Mouse (Mus musculus): ENCODE data around the gene Il9r. TPM values are rescaled to one million over a fixed set of nuclear protein-coding genes. Genes with fewer than 3 reads are reported as not detected.

The Il9r gene
- total RNA-seq, 4 experiments from 2014 or later: not detected

DNA sequence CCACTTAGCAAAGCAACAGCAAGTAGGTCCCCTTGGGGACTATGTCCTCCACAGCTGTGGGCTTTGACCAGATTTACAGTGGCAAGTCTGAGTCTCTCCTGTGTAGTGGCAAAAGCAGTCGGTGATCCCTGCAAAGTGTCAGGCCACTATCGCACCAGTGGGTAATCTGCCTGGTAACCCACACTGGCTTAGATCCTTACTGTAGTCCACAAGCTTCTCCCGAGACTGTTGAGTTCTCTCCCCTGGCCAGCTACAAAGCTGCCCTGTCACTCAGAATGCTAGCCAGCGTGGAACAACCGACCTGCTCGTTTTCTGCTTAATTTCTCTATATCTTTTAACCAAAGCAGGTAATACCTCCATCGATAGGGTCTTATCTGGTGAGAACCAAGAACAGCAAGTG is 39.7 kb downstream of the Il9r start:
- no peak for DNase-seq (ENCODE audit: low spot score in 2 of 2)

DNA sequence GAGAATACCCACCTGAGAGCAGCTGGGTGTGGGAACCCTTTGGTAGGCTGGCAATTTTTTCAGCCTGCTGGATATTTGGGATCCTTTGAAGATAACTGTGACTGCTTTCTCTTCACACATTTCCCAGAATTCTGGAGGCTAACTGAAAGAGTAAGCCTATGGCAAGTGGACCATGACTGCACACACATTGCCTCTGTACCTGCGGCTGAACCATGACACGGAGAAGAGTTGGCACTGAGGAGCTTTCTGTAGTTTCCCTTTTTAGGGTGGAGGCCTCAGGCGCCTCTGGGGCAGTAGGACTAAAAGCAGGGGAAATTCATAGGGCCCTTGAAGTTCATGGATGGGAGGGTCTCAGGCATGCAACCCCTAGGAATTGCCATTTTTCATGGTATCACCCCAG is 40.9 kb downstream of the Il9r start:
- no peak for DNase-seq (ENCODE audit: low spot score in 2 of 2)

DNA sequence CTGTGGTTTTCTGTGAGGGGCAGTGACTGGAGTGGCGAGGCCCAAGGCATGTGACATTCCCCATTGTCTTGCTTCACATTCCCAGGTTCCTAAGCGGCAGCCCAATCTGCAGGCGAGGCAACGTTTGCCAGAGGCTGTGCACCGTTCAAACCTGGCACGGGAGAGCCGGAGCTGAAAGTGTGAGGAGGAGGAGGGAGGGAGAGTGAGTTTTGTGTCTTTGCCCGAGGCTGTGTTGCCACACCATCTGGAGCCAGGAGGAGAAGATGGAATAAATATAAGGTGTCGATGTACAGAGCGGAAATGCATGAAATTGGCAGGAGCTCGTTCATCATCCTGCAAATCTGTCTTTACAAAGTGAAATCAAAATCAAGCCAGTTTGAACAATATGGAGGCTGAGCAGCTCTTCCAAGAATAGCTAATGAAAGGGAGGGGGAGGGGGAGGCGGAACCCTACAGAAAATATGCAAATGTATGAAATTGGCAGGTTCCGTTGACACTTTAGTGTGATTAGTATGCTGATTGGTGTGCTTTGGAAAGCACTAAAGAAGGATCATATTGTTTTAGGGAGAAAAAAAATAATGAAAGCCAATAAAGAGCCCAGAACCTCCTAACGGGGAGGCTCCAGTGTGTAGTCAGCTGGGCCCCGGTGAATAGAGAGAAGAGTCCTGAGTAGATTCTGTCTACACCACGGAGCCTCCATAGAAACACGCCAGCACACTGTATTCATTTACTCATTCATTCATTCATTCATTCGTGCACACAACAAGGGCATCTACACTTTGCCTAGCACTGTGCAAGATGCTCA is 42.1 kb downstream of the Il9r start:
- peak; percentile 71 to 73 for DNase-seq (ENCODE audit: low spot score in 2 of 2)

DNA sequence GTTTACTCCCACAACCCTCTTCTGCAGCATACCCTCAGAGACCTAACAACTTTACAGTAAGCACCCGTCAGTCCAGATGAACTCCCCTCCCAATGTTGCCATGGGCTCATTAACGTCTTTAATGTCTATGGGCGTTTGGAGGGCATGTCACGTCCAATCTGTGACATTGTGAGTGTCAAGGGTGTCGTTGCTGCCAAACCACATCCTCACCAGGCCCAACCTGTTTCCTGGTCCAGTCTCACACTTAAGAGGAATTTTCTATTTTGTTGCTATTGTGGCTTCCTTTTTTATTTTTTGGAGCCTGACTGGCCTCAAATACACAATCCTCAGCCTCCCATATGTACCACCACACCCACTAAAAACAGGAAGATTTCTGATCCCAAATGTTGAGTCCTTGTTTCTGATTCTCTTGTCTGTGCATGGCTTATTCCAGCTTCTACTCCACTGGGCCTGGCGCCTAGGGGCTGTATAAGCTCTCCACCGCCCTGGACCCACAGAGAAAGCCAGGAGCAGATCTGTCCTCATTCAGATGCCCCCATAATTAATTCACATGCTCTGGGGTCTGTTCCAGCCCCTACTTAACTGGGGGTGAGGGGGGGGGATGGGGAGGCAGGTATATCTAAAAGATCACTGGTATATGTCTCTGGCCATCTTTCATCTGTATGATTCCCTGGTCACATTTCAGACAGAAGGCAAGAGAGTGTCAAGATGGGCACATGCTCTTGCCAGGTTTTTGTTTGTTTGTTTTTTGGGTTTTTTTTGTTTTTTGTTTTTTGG is 43.0 kb downstream of the Il9r start:
- no peak for DNase-seq (ENCODE audit: low spot score in 2 of 2)

DNA sequence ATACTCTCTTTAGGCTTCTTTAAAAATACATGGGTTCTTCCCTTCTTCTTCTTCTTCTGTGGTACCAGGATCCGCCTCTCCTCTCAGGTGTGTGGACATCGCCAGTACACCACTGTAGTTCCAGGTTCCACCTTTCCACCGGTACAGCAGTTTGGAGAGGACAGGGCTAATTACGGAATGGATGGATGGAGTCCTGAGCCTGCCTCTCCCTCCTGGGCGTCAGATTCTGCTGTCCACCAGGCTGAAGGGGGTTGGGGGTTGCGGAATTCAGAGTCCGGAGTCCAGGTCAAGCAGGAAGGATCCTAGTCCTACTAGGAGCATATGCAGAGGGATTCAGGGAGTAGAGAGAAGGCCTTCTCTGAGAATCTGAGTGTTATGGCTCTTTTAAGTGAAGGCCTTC is 46.9 kb downstream of the Il9r start:
- DNase-seq (ENCODE audit: low spot score in 2 of 2): no peak

DNA sequence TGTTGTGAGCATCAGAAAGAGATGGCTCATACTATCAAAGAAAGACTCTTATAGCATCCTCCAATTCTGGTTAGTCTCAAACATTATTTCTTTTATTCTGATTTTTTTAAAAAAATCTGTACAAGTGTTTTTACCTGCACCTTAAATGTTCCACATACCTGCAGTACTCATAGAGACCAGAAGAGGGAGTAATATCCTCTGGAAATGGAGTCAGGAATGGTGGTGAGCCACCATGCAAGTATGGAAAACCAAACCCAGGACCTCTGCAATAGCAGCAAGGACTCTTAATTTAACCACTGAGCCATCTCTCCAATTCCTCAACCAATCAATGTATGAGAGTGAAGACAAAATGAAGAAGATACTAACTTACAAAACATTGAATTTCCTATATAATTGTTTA is 47.3 kb downstream of the Il9r start:
- DNase-seq (ENCODE audit: low spot score in 2 of 2): no peak

DNA sequence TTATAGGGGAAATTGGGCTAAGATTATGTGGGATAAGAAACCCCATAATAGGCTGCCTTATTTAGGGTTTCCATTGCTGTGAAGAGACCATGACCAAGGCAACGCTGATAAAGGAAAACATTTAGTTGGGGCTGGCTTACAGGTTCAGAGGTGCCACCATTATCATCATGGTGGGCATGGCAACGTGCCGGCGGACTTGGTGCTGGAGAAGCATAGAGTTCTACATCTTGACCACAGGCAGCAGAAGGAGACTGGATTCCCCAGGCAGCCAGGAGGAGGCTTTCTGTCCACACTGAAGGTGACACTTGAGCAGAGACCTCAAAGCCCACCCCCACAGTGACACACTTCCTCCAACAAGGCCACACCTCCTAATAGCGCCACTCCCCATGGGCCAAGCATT is 48.8 kb downstream of the Il9r start:
- DNase-seq (ENCODE audit: low spot score in 2 of 2): no peak

DNA sequence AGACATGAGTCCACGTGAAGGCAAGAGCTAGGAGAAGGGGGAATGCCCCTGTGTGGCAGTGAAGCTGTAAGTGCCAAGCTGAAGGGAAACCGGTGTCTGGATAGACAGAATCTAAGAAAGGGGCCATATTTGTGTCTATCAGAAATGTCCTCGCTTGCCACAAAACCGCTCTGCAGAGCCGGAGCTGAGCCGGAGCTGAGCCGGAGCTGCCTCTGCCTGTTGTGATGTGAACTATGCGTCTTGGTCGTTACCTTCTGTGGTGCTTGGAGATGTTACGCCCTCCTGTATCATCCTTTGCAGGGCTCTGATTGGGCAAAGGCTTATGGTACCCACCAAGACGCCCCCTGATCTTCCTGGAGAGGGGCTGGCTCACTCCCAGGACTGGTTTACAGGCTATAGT is 50.5 kb downstream of the Il9r start:
- DNase-seq (ENCODE audit: low spot score in 2 of 2): no peak

DNA sequence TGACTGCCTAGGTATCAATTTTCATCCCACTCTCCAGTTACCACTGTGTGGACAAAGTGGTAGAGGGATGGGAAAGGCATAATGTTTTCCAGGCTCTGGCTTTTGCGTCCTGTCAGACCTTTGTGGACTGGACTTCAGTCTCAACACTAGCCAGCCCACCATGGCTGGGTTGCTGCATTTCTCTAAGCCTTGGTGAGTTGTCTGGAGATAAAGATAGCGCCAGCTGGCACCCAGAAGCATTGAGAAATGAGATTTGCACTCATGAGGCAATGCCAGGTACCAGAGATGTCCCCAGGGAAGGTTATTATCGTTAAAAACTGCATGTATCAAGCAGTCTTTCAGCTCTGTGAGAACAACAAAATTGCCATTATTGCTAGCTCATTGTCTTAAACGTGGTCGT is 57.3 kb downstream of the Il9r start:
- DNase-seq (ENCODE audit: low spot score in 2 of 2): no peak

DNA sequence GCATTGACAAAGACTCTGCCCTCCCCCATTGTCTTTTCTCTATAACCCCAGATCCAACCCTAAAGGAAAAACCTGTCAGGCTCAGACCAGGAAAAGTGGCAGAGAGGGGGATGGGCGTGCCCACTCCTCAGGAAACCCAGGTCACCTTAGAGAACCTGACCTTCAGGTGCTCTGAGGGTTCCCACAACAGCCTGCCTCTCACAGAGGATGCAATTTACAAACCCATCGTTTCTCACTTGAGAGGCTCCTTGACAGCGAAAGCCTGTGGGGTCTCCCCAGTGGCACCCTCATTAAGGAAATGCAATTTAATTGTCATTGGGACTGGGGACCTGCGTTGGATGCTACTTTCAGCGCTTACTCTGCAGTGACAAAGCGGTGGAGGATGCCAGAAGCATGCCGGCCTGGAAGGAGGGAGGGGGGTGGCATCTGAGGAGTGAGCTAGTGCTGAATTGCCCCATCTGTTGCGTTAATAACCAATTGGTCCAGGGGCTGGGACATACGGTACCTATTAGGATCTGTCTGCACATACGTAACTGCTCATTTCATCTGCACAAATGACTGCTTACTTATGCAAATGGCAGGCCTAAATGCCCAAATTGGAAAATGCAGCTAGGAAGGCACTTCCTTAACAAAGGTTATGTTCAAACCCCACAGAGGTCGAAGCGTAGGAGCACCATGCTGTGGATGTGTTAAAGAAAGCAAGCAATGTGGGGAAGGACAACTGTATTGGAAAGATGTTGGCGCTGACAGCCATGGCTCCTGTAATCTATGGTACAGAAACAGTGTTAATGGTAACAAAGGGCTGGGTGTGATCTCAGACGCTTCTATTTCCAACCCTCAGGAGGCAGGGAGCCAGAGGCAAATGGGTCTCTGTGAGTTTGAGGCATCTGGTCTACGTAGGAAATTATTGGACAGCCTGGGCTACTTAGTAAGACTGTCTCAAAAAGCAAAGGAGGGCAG is 58.2 kb downstream of the Il9r start:
- DNase-seq (ENCODE audit: low spot score in 2 of 2): peak in 1 of 2 experiments; percentile 57

DNA sequence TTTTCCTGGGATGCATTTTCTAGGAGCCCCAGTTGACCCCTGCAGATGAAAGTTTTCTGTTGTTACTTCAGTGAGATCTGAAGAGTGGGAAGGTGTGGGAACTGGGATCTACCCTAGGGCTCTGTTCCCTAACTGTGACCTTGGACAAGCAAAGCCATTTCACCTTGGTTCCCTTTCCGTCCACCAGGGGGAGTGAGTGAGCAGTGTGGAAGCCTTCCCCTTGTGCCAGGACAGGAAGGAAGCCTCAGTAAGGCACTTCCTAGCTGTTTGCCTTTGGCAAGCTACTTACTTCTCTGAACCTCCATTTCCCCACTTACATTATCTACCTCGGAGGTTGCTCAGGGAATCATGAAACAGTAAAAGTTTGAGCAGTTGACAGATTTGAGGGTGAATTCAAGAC is 59.0 kb downstream of the Il9r start:
- peak in 1 of 2 experiments; percentile 69 for DNase-seq (ENCODE audit: low spot score in 2 of 2)

DNA sequence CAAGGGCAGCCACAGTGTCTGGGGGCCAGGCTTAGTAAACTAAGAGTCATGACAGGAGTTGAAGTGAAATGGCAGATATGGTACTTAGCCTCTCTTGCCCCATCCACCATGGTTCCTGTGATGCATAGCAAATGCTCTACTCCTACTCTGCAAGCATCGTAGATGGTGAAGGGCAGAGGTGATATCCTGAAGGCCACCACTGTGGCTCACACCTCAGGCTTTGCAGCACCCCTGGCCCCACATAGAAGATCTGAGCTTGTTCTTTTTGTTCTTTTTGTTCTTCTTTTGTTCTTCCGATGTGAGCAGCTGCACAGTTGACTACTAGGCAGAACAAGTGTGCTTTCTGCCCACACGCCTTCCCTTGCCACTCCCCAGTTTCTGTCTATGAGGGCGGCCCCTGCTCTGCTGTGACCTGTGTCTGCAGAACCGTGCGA is 60.5 kb downstream of the Il9r start:
- DNase-seq (ENCODE audit: low spot score in 2 of 2): no peak

DNA sequence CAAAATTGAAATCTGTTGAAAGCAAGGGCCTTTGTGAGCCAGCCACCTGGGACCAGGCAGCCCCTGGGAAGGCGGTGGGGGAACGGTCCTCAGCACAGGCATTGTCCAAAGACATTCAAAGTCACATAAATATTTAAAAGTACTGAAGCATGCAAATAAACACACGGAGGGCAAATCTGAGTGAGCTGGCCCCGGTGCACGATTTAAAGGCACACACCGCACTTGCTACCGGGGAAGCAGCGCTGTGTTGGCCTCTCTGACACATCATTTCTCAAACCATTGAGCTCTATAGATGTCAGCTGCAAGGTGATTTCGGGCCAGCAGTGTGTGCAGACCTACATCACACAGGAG is 61.5 kb downstream of the Il9r start:
- DNase-seq (ENCODE audit: low spot score in 2 of 2): no peak

DNA sequence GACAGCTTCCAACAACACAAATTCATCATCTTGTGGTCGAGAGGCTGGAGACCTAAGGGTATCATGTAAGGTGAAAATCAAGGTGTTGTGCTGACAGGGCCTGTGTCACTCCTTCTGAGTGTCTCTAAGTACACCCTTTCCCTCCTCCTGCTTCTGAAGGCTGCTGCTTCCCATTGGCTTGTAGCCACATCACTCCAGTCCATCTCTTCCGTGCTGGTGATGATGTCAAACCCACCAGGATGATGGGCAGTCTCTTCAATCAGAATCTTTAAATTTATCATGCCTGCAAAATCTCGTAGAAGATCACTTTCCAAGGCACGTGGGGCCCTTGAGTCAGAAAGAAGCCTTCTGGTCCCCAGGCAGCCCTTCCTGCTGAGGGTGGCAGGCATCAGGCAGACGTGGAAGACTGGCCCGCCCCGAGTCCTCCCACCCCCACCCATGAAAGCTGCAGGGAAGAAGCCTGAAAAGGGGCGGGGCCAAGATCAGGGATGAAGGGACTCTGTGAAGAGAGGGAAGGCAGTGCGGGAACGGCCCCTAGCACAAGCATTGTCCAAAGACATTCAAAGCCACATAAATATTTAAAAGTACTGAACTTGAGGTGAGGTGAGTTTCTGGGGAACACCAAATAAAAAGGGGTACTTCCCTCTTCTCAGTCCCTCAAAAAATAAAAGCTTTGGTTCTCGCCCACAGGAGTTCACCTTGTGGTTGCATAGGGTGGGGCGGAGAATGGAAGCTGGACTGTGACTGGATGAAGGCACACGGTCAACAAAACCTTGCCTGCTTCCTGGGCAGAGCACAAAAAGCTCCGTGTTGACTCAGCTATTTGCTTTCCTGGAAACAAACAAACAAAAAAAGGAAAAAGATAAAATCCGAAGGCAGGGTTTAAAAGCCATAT is 62.1 kb downstream of the Il9r start:
- DNase-seq (ENCODE audit: low spot score in 2 of 2): no peak

Other genes with a start within 250 kb of the Il9r start
- under 1 TPM in 2 of 4 experiments, not detected in 2; 0.16 to 0.22 TPM for gene 4930524B15Rik, start 234.7 kb downstream of the Il9r start, total RNA-seq (2022)
- 100 to 1,000 TPM; 635 to 719 (median 677) TPM for gene Nsg2, start 199.8 kb downstream of the Il9r start, total RNA-seq (2022)
- gene Snrnp25, start 5.1 kb upstream of the Il9r start, total RNA-seq (2022): 10 to 100 TPM; 19.9 to 23.6 (median 22.5) TPM
- 10 to 100 TPM; 11.7 to 18.4 (median 15.0) TPM for gene Rhbdf1, start 22.0 kb upstream of the Il9r start, total RNA-seq (2022)
- gene Mpg, start 26.2 kb upstream of the Il9r start, total RNA-seq (2022): 10 to 100 TPM; 14.7 to 19.6 (median 17.9) TPM
- gene Nprl3, start 67.4 kb upstream of the Il9r start, total RNA-seq (2022): 10 to 100 TPM; 58.1 to 80.0 (median 63.5) TPM
- gene Hba-x, start 76.1 kb upstream of the Il9r start, total RNA-seq (2022): not detected
- 100 to 1,000 TPM; 157 to 300 (median 205) TPM for gene Hba-a1, start 83.2 kb upstream of the Il9r start, total RNA-seq (2022)
- gene Hbq1b, start 86.7 kb upstream of the Il9r start, total RNA-seq (2022): 1 to 10 TPM in 2 of 4 experiments, not detected in 2; 1.1 to 2.5 TPM
- gene Hba-a2, start 96.2 kb upstream of the Il9r start, total RNA-seq (2022): 100 to 1,000 TPM; 122 to 263 (median 165) TPM
- gene Hbq1a, start 99.8 kb upstream of the Il9r start, total RNA-seq (2022): 1 to 10 TPM in 1 of 4 experiments, under 1 TPM in 2, not detected in 1; 0.89 to 3.5 (median 0.91) TPM
- 10 to 100 TPM; 12.8 to 13.8 (median 13.2) TPM for gene Sh3pxd2b, start 147.5 kb upstream of the Il9r start, total RNA-seq (2022)